Mouse (Mus musculus): ENCODE measurements around the gene Epn3.

DNA sequence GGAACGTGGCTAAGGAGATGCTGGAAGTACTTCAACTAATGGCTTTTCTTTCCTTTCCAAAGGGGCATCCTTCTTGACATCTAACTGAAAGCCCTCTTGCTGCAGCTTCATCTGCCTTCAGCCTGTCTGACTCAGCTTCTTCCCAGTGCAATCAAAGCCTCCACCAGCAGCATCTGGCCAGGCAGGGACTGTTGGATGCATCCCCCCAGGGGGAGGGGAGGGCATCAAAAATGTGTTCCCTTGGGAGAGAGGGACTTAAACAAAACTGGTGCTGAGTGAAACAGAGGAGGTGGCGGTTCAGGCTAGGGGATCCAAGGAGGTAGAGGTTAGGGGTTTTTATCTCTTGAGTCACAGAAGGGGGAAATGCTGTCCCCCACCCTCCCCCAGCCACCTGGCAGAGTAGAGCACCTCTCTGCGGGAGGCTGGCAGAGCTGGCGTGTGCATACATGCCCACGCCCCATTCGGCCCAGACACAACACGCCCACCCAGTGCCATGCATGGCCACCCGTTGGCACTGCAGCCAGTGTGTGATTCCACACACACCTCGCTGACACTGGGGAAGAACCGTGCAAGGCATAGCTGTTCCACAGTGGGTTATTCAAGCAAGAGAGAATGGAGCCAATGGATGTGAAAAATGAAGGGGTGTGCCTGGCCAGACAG, 44.5 kb downstream of the Epn3 start:
- TF ChIP-seq CTCF (IDR thresholded peaks at IDR 0.05; ENCODE audit: low read depth) = no peak
- no peak for TF ChIP-seq EP300 (optimal IDR thresholded peaks at IDR 0.05)

Measured in stomach, postnatal 0 days (tissue).